Mouse (Mus musculus): ENCODE results near the gene Tmub1.
A peak's percentile ranks its signal among the peaks of the same experiment; 100 is the strongest.

The Tmub1 gene

DNA sequence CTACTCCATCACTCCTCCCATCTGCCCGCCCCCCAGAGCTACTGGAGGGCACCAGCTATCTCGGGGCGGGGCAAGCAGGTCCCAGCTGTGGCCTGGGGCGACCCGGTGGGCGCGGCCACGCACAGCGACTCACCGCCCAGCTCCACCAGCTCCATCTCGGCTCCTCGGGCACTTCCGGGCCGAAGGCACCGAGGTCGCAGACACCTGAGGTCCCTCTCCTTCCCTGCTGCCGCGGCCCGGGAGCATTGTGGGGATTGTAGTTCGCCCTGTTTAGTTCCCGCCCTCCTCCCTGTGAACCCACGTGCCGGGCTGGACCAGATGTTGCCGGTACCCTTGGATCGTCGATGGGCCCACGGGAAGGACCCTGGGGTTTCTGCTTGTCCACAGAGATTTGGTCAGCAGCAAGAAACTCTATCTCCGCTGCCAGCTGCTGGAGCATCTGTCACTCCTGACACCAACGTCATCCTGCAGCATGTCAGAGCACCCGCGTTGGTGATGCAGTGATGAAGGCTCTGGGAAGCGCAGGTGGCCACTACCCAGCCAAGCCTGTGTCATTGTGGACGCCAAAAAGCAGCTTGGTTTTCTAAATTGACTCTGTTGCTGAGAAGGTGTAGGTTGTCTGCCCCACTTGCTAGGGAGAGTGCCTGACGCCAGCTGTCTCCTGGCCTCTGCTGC, at the start of gene Tmub1:
TSS of gene Tmub1 (minus strand) at position 231 of the 675 bp plus-strand sequence.
- peak; percentile 62 to 79 for DNase-seq (ENCODE audit: low spot score in 2 of 2)

DNA sequence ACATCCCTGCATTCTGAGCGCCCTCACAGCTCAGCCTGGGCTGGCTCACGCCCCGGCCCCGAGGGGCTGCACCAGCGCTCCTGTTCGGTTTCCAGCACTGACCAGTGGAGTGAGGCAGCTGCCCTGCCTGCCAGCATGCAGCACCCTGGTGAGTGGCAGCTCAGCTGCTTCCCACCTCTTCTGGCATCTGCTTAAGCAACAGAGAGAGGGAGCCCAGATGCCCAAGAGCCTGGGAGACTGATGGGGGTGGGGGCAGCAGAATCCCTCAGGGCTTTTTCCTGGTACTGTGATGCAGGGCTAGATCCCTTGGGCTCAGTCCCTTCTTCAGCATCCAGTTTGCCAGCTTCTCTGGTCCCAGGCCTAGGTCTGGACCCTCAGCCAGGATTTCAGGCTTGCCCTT, 49.1 kb upstream of the Tmub1 start:
- DNase-seq (ENCODE audit: low spot score in 2 of 2) = no peak

DNA sequence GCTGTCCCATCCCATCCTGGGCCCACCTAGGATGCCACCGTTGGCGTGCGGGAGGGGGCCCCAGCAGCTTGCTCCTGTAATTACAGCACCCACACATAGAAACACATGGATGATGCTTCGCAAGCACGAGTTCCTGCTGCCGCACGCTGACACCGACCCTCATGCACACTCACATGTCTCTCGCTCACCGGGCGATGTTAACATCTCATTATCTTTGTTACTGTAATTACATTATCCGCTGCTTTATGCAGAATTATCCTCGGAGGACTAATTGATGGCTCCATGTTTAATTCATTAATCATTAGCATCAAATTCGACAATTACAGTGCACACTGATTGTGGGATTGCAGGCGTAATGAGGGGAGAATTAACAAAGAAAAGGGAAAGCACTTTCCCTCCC, 47.4 kb upstream of the Tmub1 start:
- no peak for DNase-seq (ENCODE audit: low spot score in 2 of 2)

DNA sequence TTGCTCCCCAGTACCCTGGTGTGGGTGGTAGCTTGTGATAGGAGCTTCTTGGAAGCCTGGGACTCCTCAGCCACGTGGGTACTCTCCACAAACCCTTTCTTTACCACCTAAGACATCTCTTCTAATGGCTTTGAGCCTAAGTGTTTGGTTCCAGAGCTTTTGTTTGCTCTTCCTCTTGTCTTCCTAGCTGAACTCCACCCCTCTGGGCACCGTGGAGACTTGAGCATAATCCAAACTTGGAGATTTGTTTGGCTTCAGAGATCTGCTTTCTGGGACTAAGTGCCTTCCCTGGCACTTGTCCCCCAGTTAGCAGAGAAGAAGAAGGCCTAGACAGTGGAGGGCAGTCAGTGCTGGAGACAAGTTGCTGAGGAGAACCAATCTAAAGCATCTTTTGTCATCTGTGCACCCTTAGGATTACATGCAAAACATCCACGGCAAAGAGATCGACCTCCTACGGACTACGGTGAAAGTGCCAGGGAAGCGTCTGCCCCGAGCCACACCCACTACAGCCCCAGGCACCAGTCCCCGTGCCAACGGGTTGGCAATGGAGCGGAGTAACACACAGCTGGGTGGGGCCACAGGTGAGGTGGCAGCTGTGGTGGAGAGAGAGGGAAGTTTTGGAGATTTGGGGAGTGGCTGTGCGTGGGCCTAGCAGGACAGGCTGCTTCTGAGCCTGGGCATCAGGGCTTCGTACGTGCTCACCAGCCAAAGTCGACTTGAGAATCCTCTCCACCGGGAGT, 45.1 kb upstream of the Tmub1 start:
- no peak for DNase-seq (ENCODE audit: low spot score in 2 of 2)

DNA sequence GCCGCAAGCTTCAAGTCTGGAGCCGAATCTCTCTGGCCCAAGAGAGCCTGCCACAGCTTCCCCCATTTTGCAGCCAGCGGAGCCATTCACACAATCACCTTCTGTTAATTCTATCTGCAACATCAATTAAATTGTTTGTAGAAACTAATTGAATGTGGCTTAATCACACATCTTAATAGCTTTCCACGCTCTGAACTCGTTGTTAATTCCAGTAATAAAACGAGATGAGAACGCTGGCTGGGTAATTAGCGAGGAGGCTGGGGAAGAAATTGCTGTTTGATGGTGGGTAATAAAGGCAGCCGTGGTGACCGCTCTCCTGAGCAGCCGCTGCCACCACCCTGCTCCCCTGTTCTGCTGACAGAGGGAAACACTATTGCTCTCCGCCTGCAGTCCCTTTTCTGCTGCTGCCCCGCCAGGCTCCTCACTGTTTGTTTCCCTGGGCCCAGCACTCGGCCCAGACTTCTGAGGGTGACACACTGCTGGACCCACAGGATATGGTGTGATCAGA, 42.8 kb upstream of the Tmub1 start:
- DNase-seq (ENCODE audit: low spot score in 2 of 2) = no peak

DNA sequence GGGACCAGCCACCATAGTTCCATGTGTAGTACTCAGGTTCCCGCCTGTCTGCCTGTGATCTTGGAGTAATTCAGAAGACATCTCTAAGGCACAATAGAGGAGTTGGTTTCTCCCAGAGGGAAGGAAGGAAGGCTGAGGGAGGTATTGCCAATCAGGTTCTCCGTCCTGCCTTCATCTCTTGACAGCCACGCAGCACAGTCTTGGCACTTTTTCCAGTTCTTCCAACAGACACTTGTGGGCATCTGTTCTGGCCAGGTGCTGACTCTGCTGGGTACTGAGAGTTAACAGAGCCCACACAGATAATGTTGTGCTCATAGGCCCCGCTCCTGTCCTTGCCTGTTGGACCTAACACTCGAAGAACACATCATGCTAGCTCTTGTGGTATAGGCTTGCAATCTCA, 39.1 kb upstream of the Tmub1 start:
- no peak for DNase-seq (ENCODE audit: low spot score in 2 of 2)

DNA sequence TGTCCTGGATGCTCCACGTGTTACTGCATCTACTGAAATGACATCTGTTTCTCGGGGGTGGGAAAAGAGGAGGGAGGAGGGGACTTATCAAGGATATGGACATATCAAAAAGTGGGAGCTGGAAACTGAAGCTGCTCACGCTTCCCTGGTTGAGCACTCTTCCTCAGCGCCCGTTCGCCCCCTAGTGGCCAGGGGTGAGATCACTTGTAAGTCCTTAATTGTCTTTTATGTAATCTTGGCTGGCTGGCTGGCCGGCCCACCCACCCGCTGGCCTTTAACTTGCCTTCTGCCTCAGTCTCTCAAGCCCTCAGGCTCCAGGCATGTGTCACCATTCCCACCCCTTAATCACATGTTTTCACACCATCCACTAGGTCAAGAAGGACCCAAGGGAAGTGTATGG, 38.4 kb upstream of the Tmub1 start:
- peak; percentile 50 to 68 for DNase-seq (ENCODE audit: low spot score in 2 of 2)

DNA sequence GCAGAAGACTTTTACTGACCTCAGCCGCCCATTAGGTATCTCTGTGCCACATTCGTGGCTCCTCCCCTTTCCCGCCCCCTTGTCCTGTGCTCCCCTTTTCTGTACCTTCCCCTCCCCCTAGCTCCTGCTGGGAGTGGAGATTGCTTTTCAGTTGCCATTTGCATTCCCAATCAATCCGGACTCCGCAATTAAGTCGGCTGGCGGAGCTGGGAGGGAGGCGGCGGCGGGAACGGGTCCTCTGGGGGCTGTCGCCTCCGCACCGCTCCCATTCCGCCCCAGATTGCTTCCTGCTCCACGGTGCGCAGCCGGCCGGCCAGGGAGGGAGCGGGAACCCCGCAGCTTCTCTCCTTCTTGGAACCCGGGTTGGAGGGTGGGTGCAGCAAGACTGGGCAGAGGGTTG, 37.3 kb upstream of the Tmub1 start:
- no peak for DNase-seq (ENCODE audit: low spot score in 2 of 2)

DNA sequence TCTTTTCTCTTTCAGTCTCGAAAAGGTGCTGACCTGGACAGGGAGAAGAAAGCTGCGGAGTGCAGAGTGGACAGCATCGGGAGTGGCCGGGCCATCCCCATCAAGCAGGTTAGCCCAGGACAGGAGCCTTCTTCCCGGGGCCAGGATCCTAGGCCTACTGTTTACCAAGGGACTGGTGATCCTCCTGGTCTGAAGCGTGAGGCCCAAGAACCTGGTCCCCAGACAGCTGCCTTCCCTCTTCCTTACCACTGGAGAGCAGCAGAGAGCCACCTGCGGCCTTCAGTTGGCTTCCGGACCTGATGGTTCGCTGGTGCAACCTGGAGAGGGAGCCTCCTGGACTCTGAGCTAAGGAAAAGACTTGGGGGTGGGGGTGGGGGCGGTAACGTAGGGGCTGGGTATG, 35.7 kb upstream of the Tmub1 start:
- DNase-seq (ENCODE audit: low spot score in 2 of 2) = peak in 1 of 2 experiments; percentile 21

DNA sequence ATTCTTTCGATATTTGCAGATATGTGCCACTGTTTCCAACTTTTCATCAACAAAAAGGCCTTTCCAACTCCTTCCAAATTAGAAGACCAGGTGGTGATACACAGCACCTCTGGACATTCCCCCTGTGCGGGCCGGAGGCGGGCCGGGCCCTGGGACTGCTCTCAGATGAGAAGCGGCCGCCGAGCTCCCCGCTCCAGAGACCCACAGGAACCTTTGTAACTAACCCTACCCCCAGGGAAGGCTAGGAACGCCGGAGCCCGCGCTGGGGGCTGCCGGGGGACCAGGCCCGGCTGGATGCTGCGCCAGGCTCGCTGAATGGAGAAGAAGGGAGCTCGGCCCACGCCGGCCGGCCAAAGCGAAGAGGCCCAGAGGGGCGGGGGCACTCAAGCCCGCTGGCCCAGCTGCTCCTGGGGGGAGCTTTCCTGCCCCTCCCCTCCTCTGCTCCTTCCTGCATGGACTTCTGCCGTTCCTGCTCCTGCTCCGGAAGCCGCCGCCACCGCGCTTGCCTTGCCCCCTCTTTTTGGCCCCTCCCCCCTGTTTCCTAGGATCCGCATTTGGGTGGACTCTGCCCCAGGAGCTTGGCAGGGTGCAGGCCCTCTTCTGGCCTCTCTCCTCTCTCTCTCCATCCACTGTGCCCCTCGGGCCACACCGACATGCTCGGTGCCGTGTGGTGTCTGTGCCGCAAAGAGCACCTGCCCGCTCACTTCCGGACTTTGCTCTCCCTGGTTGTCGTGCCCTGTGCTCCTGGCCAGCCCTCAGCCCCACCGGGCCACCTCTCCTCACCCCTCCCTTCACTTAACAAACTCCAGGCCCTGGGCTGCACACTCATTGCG, 34.8 kb upstream of the Tmub1 start:
- no peak for DNase-seq (ENCODE audit: low spot score in 2 of 2)

DNA sequence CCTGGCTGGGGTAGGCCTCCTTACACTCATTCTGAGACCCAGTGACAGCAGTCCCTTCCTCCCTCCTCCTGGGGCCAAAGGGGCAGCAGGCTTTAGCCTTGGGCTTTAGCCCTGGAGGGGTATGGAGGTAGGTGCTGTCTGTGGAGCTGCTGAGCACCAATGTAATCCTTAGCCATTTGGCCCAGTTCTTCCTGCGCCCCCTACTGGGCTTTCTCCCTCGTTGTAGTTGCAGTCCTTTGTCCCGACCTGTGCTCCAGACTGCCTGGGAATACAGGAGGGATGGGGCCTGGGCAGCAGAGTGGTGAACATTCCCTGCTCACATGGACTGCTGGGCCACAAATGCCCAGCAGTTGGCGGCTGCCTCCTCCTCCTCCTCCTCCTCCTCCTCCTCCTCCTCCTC, 34.0 kb upstream of the Tmub1 start:
- peak in 1 of 2 experiments; percentile 30 for DNase-seq (ENCODE audit: low spot score in 2 of 2)

DNA sequence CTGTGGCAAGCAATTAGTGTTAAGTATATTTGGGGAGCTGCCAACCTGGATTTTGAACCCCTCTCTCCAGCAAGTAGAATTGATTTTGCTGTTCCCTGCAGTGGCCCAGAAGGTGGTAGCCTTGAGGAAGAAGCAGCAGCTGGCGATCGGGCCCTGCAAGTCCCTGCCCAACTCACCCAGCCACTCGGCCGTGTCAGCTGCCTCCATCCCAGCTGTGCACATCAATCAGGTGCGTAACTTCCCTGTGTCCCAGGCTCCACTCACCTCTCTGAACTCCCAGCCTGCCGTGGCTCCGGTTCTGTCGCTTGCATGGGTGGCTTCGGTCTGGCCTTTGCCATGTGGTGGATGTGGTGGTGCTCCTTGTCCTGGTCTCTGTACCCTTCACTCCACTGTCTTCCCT, 30.3 kb upstream of the Tmub1 start:
- DNase-seq (ENCODE audit: low spot score in 2 of 2) = no peak

DNA sequence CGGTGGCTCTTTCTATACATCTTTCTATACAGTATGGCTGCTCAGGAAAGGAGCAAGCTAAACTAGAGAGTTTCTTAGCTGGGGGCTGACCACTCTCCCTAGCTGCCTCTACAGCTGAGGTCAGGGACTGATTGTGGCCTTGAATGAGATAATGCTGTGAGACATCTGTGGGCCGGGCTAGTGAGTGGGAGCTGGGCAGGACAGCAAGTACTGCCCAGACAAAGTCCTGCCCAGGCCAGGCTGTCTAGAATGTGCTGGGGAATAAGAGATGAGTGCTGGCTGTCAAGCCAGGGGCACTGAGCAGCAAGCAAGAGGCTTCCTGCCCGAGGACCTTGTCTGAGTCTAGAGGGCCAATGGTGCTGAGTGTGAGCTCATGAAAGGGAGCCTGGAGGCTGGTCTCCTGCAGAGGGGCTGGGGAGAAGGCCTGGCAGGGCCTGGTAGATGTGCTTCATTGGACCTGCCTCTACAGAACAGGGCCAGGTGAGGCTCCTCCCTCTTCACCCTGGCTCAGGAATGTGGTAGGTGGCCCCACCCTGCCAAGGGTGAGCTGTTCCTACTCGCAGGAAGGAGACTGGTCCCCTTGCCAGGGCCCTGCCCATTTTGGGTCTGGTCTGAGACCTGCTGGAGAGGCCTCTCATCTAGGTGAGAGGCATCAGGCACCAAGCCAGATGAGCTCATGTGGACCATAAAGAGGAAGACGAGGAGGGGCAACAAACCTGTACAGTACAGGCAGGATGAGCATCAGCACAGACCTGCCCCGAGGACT, 28.0 kb upstream of the Tmub1 start:
- DNase-seq (ENCODE audit: low spot score in 2 of 2) = no peak

DNA sequence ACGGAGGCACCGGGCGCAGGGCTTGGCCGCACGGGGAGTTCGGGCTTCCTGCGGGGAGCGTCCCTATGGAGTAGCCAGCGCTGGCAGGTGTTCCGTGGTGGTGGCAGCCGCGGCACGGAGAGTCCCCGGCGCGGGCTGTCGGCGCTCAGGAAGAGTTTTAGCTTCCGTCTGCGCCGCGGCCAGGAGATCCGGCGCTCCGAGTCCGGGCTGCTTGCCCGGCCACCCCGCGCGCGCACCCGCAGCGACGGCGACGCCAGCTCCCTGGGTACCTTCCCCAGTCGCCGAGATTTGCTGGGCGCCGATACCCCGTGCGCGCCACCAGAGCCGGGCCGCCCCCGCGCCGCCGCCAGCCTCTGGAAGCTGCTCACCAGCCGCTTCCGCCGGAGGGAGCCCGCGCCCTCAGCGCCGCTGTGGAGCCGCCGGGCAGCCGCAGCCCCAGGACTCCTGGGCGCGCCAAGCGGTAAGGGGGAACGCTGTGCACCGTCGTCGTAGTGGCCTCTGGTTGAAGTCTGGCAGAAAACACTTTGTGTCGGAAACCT, 27.1 kb upstream of the Tmub1 start:
- DNase-seq (ENCODE audit: low spot score in 2 of 2) = no peak

DNA sequence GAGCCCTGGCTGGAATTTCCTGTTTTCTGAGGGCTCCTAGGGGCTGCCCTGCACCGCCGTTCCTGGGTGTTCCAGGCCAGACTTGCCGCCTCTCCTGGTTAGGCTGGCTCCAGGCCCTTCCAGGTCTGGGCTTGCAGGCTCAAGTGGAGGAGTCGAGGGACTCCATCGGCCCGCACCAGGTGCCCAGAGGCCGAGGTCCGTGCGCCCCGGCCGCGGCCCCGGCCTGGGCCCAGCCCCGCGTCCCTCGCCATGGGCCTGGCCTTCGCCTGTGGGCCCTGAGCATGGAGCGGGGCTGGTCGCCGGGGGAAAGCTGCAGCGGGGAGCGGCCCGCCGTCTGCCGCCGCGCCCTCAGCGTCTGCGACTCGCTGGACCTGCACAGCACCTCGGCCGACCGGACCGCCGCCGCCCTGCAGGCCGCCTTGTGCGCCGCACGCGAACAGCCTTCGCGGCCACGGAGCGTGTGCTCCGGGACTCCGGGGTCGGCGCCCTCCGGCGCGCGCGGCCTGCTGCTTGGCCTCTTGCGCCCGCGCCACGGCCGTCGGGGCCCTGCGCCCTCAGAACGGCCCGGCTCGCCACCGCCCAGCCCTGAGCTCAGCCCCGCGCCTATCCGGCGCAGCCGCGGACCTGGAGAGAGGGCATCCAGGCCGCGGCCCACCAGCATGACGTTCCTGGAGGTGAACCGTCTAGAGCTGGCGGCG, 26.5 kb upstream of the Tmub1 start:
- no peak for DNase-seq (ENCODE audit: low spot score in 2 of 2)

DNA sequence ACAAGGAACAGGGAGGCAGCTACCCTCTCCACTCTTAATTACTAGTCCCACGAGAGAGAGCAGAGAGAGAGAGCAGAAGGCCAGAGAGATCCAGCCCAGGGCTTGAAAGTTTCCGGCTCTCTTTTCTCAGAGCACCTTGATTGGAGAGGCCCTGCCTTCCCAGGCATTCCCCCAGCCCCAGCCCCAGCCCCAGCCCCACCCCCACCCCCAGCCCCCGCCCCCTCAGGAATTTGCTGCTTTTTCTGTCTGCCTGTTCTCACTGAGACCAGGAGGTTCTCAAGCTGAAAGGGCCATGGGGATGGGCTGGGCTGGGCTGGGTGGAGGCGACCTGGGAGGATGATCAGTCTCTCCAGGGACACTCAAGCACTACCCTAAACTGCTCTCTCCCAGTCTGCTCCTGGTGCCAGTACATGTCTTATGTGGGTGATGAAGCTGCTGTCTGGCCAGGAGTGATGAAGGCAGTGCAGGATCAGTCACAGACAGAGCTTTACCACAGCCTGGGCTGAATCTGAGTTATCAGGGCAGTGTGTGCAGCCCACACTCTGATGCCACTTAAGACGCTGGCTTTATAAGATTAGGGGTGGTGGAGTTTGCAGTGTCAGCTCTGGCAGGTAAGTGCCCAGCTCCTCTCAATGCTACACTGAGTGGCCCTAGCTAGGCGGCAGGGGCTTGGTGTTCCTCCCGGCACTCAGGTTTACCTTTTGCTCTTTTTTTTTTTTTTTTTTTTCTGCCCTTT, 25.4 kb upstream of the Tmub1 start:
- DNase-seq (ENCODE audit: low spot score in 2 of 2) = no peak

DNA sequence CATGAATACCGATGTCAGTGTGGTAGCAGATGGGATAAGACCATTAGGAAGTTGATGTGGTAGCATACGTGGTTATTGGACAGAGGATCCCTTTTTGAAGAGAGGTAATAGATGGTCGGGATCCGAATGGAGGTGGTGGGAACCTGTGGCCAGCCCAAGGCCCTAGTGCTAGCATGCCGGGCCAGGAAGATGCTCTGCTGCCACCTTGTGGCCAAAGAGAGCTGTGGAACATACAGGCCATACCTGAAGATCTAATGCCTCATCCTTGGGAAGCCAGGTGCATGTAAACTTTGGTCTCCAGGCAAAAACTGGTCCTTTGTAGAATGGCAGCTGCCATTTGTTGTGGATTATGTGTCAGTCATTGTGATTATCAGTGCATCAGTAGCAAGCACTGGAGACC, 22.9 kb upstream of the Tmub1 start:
- peak; percentile 48 to 64 for DNase-seq (ENCODE audit: low spot score in 2 of 2)

DNA sequence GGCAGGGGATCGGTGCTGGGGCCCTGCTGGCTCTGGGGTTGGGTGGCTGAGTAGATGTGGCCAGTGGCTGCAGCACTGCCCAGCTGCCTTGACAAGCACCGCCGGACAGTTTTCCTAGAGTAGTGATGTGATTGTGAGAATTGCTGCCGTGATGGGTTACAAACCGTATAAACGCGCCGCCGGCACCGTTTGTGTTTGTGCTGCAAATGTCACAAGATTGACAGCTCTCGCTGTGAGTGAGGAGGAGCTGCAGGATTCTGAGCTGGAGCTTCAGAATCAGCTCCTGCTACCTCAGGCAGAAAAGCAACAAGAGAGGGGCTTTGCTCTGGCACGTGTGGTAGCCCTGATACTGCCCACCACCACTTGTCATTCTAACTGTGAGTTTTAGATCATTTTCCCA, 19.1 kb upstream of the Tmub1 start:
- no peak for DNase-seq (ENCODE audit: low spot score in 2 of 2)

DNA sequence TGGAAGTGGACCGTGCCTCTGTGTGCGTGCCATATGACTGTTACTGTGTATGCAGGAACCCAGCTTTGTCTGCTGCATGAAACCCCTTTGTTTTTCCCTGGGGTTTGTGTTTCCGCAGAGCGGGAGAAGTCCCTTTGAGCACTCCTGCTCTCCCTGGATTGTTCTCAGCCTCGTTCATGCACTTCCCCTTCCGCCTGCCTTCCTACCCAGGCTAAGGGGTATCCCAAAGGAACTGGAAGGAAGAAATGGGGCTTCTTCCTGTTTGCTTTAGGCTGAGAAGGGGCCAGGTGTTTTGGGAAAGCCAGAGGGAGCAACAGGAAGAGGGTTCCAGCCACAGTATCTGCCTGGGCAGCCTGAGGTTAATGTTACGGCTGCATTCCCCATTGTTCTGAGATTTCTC, 8.0 kb upstream of the Tmub1 start:
- DNase-seq (ENCODE audit: low spot score in 2 of 2) = no peak

DNA sequence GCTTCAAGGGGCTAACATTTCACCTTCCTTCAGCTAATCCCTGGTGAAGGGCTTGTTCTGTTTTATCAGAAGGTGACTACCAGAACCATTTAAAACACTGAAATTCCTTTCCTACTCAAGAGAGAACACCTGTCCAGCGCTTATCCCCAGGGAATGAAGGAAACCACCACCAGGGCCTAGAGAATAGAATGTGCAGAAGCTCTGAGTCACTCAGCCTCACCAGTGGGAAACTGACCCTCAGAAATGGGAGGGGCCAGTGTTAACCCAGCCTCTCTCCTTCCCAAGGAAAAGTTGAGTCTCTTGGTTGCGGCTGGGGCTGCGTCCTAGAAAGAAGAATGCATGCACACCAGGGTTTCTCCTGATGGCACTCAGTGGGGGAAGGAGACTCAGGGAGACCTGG, 7.4 kb upstream of the Tmub1 start:
- DNase-seq (ENCODE audit: low spot score in 2 of 2) = no peak

Measured in spleen, postnatal 14 days (tissue).